Mouse (Mus musculus) Muller cell, postnatal 12 days (primary cell): ENCODE measurements around the gene Olfr60.

ENCODE experiments used
- DNase-seq: peaks from one replicate; pipeline ENCODE4 v3.0.0-alpha.2; 2015; ENCODE audit errors: inconsistent ontology term

Gene Olfr60

DNA sequence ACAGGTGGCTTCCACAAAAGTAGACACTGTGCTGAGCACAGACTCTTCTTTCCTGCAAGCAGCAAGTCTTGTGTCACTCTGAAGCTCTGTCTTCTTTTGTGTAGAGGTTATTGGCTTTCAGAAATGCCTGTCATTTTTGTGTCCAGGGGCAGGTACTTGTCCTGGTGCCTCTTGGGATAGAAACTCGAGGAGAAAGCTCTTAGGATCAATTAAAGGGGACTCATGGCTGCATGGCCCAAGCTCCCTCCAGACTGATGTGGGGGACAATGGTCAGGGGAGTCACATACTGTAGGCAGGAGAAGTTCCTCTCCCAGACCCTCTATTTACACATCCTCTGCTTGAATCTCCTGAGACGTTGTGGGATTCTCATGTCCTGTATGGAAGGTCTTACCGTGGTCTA is at the start of gene Olfr60:
TSS of gene Olfr60 (minus strand) at position 101 of the 400 bp plus-strand sequence.
- DNase-seq = no peak

DNA sequence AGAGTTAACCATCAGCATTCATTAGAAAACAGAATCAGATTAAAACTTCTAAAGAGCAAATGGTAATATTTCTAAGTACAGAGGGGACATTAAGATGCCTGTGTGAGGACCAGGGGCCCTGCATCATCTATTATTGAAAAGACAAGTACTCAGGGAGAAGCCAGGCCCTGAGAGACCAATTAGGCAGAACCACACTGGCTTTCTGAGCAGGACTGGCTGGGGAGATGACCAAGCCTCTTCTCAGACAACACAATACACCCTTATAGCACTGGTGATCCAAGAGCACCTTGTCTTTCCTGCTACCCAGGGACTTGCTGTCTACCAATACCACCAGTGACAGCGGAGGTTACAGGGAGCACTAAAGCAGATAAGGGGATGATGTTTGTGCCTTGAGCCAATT is 41.3 kb upstream of the Olfr60 start, which contains the start of gene Olfr531:
TSS of gene Olfr531 (minus strand) at position 101 of the 400 bp plus-strand sequence.
- no peak for DNase-seq

GRCm38 (mm10) chr7:140376911-140377310 is 15.4 kb upstream of the Olfr60 start:
- DNase-seq = no peak

- no peak for DNase-seq
Measured at GRCm38 (mm10) chr7:140376231-140376630, 14.8 kb upstream of the Olfr60 start, which contains the start of gene Olfr530. Gene Olfr530 (minus strand): TSS chr7:140376331.

DNA sequence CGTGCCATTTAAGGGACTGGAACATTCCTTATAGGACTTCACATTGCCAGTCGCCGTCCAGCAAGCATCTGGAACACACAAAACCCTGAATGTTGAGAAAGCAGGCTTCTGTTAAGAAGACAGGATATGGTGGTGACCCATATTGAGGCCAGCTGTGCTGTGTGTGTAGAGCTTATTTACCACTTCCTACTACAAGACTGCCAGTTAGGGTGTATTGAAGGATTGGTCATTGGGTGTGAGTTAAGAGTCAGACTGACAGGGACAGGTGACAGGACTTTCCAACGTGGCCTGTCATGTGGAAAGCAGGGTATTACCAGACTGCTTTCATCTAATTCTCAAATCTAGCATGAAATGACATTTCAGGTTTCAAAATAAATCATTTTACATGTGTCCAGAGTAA is 12.8 kb upstream of the Olfr60 start:
- DNase-seq = no peak

DNA sequence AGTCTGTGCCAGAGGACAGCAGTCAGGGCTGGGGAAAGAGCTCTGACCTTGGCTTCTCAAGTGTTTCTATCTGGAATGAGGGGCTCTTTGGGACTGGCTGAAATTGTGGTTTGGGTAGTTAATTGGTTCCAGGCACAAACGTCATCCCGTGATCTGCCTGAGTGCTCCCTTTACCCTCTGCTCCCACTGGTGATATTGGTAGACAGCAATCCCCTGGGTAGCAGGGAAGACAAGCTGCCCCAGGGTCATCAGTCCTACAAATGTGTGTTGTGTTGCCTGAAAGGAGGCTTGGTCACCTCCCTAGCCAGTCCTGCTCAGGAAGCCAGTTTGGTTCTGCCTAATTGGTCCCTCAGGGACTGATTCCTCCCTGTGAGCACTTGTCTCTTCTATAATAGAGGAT is 27.8 kb downstream of the Olfr60 start, which contains the start of gene Olfr527:
TSS of gene Olfr527 (plus strand) at position 301 of the 400 bp plus-strand sequence.
- DNase-seq = no peak

- peak; percentile 26 for DNase-seq
Measured at GRCm38 (mm10) chr7:140329766-140330304, 31.6 kb downstream of the Olfr60 start.

DNA sequence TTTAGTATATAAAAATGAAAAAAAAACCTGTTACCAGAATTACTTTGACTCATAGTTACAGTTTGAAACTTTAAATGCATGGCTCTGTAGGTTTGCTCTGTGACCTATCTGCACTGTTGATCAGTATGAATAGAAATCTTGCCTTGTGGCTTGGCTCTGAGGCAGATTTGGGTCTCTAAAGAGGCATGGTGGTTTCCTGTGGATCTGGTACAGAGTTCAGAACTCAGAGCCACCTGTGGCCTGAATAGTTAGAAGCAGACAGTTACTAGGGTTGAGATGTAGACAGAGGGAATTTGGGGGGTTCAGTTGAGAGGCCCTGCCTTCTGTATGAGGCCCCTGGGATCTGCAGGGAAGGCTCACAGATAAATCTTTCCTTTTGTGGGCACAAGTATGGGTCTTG is 40.3 kb downstream of the Olfr60 start:
- no peak for DNase-seq

DNA sequence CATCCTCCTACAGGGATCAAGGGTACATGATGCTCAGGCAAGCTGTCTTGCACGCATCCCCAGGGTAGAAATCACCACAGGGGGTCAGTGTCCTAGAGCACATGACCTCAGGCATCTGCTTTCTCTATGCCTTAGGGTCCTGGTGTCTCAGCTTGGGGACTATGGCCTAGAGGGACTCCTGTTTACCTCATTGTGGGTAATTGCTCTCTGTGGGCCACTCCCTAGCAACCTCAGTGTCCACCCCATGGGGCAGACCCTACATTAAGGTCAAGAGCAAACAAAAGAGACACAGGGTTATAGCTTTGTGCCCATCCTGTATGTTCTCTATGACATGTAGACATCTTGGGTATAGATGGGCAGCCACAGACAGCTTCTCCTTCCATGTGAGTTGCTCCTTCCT is 40.9 kb downstream of the Olfr60 start, which contains the start of gene Olfr525:
TSS of gene Olfr525 (plus strand) at position 301 of the 400 bp plus-strand sequence.
- DNase-seq = no peak

DNA sequence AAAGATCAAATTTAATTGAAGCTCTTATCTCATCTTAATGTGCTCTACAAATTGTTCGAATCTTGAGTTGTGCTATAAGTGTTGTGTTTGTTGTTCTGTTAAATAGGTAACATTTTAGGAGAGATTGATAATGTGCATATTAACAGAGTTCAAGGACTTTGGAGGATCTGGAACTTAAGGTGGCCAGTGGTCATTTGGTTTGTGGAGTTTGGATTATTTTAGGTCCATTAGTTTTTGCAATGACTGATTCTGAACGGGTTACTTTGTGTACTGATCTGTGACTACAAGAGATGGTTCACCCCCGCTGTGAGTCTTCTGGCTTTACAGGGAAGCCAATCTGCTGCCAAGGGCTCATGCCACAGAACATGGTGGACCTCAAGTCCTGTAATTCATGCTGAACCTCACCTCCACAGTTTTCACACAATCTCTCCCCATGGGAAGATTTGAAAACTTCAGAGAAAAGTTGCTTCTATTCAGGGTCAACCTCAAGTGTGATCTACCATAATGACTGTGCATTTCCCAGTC is 41.5 kb downstream of the Olfr60 start:
- no peak for DNase-seq

DNA sequence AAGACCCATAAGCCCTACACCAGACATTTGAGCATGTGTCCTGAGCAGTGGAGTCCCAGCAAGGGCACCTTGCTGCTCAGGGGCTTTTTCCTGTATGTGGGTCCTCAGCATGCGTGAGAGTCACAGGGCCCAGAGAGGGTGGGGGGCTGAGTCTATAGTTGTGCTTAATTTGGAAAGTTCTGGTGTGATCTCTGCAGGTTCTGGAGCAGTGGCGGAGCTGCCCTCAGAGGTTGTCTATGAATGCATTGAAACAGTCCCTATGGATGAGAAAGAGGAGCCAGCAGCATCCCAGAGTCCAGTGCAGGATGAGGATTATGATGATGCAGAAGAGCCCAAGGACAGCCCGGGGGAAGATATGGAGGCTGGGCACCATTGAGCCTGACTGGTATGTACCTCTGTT is 62.1 kb downstream of the Olfr60 start:
- no peak for DNase-seq

DNA sequence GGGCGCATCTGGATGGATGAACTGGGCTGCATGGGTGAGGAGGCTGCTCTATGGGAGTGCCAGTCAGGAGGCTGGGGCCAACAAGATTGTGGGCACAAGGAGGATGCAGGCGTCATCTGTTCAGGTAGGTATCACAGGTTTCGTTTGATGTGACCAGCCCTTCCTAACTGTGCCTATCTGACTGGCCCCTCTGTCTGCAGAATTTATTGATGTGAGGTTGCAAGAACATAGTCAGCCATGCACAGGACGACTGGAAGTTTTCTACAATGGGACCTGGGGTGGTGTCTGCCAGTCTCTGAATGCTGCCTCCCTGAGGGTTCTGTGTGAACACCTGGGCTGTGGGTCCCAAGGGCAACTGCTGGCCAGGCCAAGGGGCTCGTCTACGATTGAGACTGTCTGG is 64.6 kb downstream of the Olfr60 start:
- DNase-seq = no peak

DNA sequence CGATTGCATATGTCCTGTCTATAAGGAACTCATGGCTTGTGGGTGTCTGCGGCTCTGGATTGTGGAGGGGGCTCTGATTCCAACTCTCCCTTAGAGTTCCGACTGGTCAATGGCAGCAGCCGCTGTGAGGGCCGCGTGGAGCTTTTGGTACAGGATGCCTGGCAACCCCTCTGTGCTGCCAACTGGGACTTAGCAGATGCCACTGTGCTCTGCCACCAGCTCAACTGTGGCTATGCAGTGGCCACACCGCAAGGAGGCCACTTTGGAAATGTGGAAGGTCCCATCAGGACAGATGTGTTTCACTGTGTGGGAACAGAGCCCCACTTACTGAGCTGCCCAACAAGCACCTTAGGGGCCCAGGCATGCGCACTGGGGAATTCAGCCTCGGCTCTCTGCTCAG is 65.7 kb downstream of the Olfr60 start:
- no peak for DNase-seq
